Mouse (Mus musculus) intestine, embryonic 16.5 days (tissue): ENCODE data around the gene Atrn. TPM values are rescaled to one million over a fixed set of nuclear protein-coding genes. Genes with fewer than 3 reads are reported as not detected.
A peak's percentile ranks its signal among the peaks of the same experiment; 100 is the strongest.
"Not testable (repeated sequence)": the region's sequence is repeated elsewhere in the genome, so short reads cannot be mapped to it uniquely, and the experiment has no call there.

ENCODE experiments used
- ATAC-seq: fragments of 200-750 bp; cut with Nextera tagmentation; 2 replicates; pipeline ENCODE4 v1.8.0; 2017; ENCODE audit warnings: moderate TSS enrichment, moderate library complexity
- H3K27ac ChIP-seq: fragments of 300-500 bp; sonication (generic); 2 replicates; pipeline ENCODE4 v1.5.1; 2014; ENCODE audit warnings: mild to moderate bottlenecking, low read length
- H3K27me3 ChIP-seq: fragments of 300-500 bp; sonication (generic); replicated peaks from 2 replicates; pipeline ENCODE4 v1.6.1; 2014; ENCODE audit warnings: low read length, control low read depth, mixed read lengths; ENCODE audit not compliant: control insufficient read depth, insufficient read depth
- H3K36me3 ChIP-seq: fragments of 300-500 bp; sonication (generic); 2 replicates; pipeline ENCODE4 v1.6.1; 2014; ENCODE audit warnings: low read length, control low read depth; ENCODE audit not compliant: control insufficient read depth, insufficient read depth
- H3K4me1 ChIP-seq: fragments of 300-500 bp; sonication (generic); 2 replicates; pipeline ENCODE4 v1.6.1; 2014; ENCODE audit warnings: low read length, control low read depth, mixed read lengths; ENCODE audit not compliant: control insufficient read depth, insufficient read depth
- H3K4me2 ChIP-seq: fragments of 300-500 bp; sonication (generic); 2 replicates; pipeline ENCODE4 v1.6.1; 2014; ENCODE audit warnings: low read depth, low read length, control low read depth
- H3K4me3 ChIP-seq: fragments of 300-500 bp; sonication (generic); 2 replicates; pipeline ENCODE4 v1.5.1; 2014; ENCODE audit warnings: mild to moderate bottlenecking, low read length
- H3K9ac ChIP-seq: fragments of 300-500 bp; sonication (generic); 2 replicates; pipeline ENCODE4 v1.6.1; 2014; ENCODE audit warnings: low read depth, low read length
- H3K9me3 ChIP-seq: fragments of 300-500 bp; sonication (generic); 2 replicates; pipeline ENCODE4 v1.6.1; 2016; ENCODE audit warnings: low read length, control low read depth; ENCODE audit not compliant: control insufficient read depth
- WGBS: fragments of 180-500 bp; shearing (Covaris S2); extraction: QIAGEN DNeasy Blood & Tissue Kit; methylation state at CpG from one replicate; pipeline ENCODE4 v1.1.7; 2014; 5-methylcytosine and 5-hydroxymethylcytosine counted together
- polyA plus RNA-seq: library from polyadenylated mRNA; unstranded; fragments of >200 nt; fragmentation: Nextera tagmentation; extraction: Ambion mirVana; gene quantifications from 2 replicates; pipeline ENCODE4 v1.2.1, GENCODE M21; 2015

Atrn gene
- polyA plus RNA-seq, 1 experiment from 2014 or later, result 3.3 TPM

- no peak overlapping the region for H3K27ac ChIP-seq
- H3K27me3 ChIP-seq, result no peaks in the 10 kb centered on the region
- no peak overlapping the region for H3K9ac ChIP-seq
- H3K4me2 ChIP-seq, result no peak overlapping the region
- H3K4me1 ChIP-seq, result 0 out of 2 replicates have a peak, but pooled peaks cover 7% of the 10 kb centered on the region
- no peaks in the 10 kb centered on the region for H3K9me3 ChIP-seq
- 81% methylated on average over 2 of the region's 2 CpGs for WGBS
- no peak for ATAC-seq
- 0 out of 2 replicates have a peak, but pooled peaks cover 3% of the 10 kb centered on the region for H3K36me3 ChIP-seq
- H3K4me3 ChIP-seq, result no peak overlapping the region
Observed at GRCm38 (mm10) chr2:131030561-131030960, 124.3 kb downstream of the Atrn start.

DNA sequence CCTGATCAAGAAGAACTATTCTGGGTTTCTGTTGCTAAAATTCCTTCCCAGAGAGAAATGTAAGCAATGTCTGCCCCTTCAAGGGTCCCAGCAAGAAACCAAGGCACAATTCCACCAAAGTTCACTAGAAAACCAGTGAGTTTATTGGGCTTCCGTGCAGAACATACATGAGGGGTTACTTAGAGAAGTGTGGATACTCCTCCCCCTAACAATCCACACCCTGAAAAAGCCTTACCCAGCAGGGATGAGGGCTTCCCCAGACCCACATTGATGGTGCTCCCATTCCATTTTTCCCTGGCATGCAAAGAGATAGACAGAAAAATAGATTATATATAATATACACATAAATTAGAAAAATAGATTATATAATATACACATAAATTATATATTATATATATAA lies 124.7 kb downstream of the Atrn start:
- Histone ChIP-seq H3K9me3 (no peaks in the 10 kb centered on the region), H3K4me2 (no peak overlapping the region), H3K4me1 (0 out of 2 replicates have a peak, but pooled peaks cover 7% of the 10 kb centered on the region), H3K27me3 (no peaks in the 10 kb centered on the region), H3K36me3 (0 out of 2 replicates have a peak, but pooled peaks cover 3% of the 10 kb centered on the region), H3K9ac (no peak overlapping the region), H3K27ac (no peak overlapping the region), H3K4me3 (no peak overlapping the region)
- no peak for ATAC-seq
- WGBS, result 76% methylated on average over 1 of the region's 1 CpGs

GRCm38 (mm10) chr2:131031406-131031805 lies 125.1 kb downstream of the Atrn start:
- not testable (repeated sequence) for H3K9ac ChIP-seq, H3K4me2 ChIP-seq, H3K9me3 ChIP-seq, H3K27me3 ChIP-seq, H3K4me3 ChIP-seq, H3K4me1 ChIP-seq, H3K36me3 ChIP-seq, ATAC-seq, H3K27ac ChIP-seq
- 68% methylated on average over 1 of the region's 1 CpGs for WGBS

- 91% methylated on average over 2 of the region's 2 CpGs for WGBS
- H3K4me2 ChIP-seq, result no peak overlapping the region
- no peak for ATAC-seq
Observed at GRCm38 (mm10) chr2:131036343-131036742, 130.0 kb downstream of the Atrn start.

DNA sequence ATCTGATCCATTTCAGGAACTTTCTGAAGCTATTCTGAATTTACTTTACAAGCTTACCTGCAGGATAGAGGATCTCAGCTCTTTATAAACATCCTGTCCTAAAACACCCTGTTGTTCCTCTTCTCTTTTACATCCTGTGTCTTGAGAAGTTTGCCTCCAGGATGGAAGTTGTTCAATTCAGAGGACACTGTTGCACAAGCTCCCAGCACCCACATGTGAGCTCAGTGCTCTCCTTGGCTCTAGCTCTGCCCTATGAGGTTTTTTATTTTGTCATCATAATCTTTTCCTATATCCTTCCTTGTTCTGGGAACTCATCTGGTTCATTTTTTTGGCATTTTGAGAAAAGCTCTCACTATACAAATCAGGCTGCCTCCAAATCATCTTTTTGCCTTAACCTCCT lies 130.5 kb downstream of the Atrn start:
- no peak overlapping the region for H3K27ac ChIP-seq
- no peak for ATAC-seq
- no peaks in the 10 kb centered on the region for H3K36me3 ChIP-seq
- H3K4me1 ChIP-seq, result peaks cover 8% of the 10 kb centered on the region
- no peaks in the 10 kb centered on the region for H3K9me3 ChIP-seq
- H3K27me3 ChIP-seq, result peaks cover 25% of the 10 kb centered on the region
- no peak overlapping the region for H3K4me2 ChIP-seq
- no peak overlapping the region for H3K9ac ChIP-seq
- no peak overlapping the region for H3K4me3 ChIP-seq

More at GRCm38 (mm10) chr2:131036343-131036742, 130.0 kb downstream of the Atrn start:
- Histone ChIP-seq H3K36me3 (no peaks in the 10 kb centered on the region), H3K9me3 (no peaks in the 10 kb centered on the region), H3K27ac (no peak overlapping the region), H3K4me3 (no peak overlapping the region), H3K27me3 (peaks cover 21% of the 10 kb centered on the region), H3K4me1 (peaks cover 8% of the 10 kb centered on the region), H3K9ac (no peak overlapping the region)

- Histone ChIP-seq H3K9me3 (no peaks in the 10 kb centered on the region), H3K36me3 (no peaks in the 10 kb centered on the region), H3K4me1 (peaks cover 8% of the 10 kb centered on the region), H3K27ac (no peak overlapping the region), H3K4me3 (no peak overlapping the region), H3K27me3 (peaks cover 31% of the 10 kb centered on the region), H3K9ac (no peak overlapping the region), H3K4me2 (no peak overlapping the region)
- 47% methylated on average over 17 of the region's 17 CpGs for whole genome bisulfite sequencing
- no peak for ATAC-seq
Observed at GRCm38 (mm10) chr2:131037226-131037990, 131.1 kb downstream of the Atrn start.

DNA sequence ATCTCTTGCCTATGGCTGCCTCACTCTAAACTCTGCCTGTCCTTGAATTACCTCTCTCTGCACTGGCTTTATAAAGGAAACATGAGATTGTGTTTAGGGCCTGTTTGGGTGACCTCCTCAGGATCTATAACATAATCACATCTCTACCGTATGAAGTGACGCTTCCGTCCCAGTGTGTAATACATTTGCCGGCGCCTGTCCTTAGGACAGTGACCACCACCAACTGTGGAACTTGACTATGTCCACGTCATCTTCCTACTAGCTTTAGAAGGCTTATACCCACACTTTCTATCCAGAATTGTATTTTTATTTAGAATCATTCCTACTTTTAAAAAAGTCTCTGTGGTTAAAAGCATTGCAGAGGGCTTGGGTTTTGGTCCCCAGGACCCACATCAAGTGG lies 131.9 kb downstream of the Atrn start:
- H3K4me1 ChIP-seq, result peaks cover 8% of the 10 kb centered on the region
- H3K9ac ChIP-seq, result no peak overlapping the region
- no peaks in the 10 kb centered on the region for H3K36me3 ChIP-seq
- ATAC-seq, result no peak
- no peak overlapping the region for H3K4me2 ChIP-seq
- H3K27ac ChIP-seq, result no peak overlapping the region
- 94% methylated on average over 6 of the region's 6 CpGs for WGBS
- H3K9me3 ChIP-seq, result no peaks in the 10 kb centered on the region
- no peak overlapping the region for H3K4me3 ChIP-seq
- peaks cover 37% of the 10 kb centered on the region for H3K27me3 ChIP-seq

DNA sequence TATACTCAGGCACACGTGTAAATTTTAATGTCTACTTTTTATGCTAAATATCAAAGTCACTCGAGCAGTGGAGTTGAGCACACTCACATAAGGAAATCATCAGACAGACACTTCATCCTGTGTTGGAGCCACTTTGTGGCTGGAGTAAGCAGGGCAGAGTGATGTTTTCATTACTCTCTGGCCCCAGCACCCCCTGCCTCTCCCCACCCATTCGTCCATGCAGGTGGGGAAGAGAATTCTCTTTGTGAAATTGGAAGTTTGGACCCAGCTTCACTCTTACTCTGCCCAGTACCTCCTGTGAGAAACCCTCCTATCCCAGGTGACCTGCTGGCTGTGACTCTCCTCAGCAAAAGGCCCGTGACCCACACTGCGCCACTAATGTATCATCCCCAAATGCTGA lies 132.4 kb downstream of the Atrn start:
- WGBS, result 86% methylated on average over 5 of the region's 5 CpGs
- no peak for ATAC-seq
- peaks cover 8% of the 10 kb centered on the region for H3K4me1 ChIP-seq
- no peaks in the 10 kb centered on the region for H3K9me3 ChIP-seq
- H3K9ac ChIP-seq, result no peak overlapping the region
- no peaks in the 10 kb centered on the region for H3K36me3 ChIP-seq
- no peak overlapping the region for H3K4me3 ChIP-seq
- H3K4me2 ChIP-seq, result no peak overlapping the region
- H3K27ac ChIP-seq, result no peak overlapping the region
- peaks cover 37% of the 10 kb centered on the region for H3K27me3 ChIP-seq

GRCm38 (mm10) chr2:131040854-131041825 lies 134.8 kb downstream of the Atrn start:
- Histone ChIP-seq H3K9ac (peak overlapping the region; percentile 70), H3K4me1 (peaks cover 16% of the 10 kb centered on the region), H3K27me3 (peaks cover 37% of the 10 kb centered on the region), H3K27ac (no peak overlapping the region), H3K9me3 (no peaks in the 10 kb centered on the region), H3K36me3 (no peaks in the 10 kb centered on the region), H3K4me3 (peak overlapping the region; percentile 58), H3K4me2 (peak overlapping the region; percentile 87)
- 3% methylated on average over 111 of the region's 115 CpGs for WGBS
- ATAC-seq, result peak; percentile 31
